Mouse (Mus musculus) cerebellum, postnatal 36 days (tissue): ENCODE data around the gene Trp53i13.
"Not testable (repeated sequence)": the region's sequence is repeated elsewhere in the genome, so short reads cannot be mapped to it uniquely, and the experiment has no call there.

Source experiments
- DNase-seq, 2 experiments: peaks; one replicate each; pipeline ENCODE4 v3.0.0; 2021 to 2022; ENCODE audit warnings: mixed read lengths in 2 of 2

Trp53i13 gene

DNA sequence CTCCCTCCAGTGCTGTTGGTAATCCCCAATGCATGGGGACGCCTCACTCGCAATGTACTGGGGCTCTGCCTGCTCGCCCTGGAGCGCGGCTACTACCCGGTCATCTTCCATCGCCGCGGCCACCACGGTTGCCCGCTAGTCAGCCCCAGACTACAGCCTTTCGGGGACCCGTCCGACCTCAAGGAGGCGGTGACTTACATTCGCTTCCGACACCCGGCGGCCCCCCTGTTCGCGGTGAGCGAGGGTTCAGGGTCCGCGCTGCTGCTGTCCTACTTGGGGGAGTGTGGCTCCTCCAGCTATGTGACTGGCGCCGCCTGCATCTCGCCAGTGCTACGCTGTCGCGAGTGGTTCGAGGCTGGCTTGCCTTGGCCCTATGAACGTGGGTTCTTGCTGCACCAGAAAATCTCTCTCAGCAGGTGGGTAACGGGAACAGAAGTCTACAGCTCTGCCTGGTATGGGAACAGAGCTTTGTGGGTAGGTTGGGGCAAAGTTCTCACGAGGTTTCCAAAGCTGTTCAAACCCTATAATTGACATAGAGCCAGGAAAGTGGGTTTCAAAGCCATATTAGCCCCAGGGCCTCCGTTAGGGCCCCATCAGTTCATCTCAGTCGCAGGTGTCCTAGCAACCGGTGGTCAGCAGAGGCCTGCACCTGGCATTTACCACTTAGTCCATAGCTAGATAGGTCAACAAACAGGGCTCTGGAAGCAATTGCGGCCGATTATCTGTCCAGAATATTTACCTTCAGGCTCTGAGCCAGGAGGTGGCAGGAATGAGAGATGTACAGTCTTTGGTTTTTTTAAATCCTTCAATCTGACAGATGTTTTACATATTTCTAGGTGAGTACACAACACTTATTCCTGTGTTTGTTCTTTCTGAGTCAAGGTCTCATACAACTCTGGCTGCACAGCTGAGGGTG lies at the start of gene Trp53i13:
Gene Trp53i13, minus strand, starts transcription at position 344 of the 916 bp plus-strand sequence.
- DNase-seq, result no peak

DNA sequence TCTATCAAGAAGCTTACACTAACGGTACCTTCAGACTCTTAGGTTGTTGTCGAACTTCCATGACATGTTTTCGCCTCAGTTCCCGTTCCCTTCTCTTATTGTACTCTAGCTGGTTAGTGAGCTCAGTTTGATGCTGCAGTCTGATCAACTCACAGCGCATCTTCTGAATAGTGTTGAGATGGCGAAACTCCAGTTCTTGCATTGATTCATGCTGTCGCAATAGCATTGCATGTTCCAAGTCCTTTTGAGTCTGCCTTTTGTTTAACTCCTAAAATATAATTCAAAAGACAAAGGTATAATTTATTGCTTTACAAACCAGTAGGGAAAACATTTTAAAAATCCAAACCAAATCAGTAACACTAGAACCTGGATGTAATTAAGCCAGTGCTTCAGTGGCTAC lies 29.5 kb upstream of the Trp53i13 start:
- no peak for DNase-seq

DNA sequence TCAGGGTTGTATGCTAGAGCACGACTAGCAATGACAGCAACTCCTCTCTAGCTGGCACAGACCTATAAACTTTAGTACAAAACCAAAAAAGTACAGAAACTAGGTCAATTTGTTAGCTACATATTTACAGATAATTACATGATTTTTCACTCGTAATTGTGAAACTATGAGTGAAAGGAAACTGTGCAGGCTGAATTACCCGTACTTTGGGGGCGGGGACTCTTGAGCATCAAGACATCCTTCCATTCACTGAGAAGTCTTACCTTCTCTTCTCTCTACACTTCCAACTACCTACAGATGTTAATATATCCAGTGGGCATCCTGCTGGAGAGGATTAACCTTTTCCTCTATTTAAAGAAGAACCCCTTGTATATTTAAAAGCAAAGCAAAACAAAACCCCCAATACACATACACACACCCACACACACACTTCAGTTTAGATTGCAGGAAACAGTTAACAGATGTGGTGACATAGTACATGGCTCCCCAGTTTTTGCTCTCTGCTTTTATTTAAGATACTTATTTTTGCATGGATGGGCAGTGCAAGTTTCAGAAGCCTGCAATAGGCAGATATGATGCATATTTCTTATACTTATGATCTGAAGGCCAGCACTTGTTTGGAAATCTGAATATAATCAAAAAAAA lies 16.5 kb upstream of the Trp53i13 start:
- no peak for DNase-seq

DNA sequence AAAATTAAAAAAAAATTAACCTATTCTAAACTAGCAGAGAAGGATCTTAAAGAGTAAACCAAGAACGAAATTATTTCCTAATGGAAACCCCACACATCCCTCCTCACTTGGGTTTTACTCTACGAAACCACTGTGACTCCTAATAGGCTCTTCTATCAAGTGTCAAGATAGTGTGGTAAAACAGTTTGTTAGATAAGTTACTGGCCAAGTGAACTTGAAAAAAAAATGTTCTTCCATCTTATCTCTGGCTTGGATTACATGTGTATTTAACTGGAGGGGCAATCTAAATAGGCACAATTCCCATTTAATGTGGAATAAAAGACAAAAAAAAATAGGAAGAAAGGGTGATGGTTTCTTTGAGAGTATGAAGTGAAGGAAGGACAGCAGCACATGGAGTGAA lies 15.1 kb upstream of the Trp53i13 start:
- DNase-seq, result no peak

DNA sequence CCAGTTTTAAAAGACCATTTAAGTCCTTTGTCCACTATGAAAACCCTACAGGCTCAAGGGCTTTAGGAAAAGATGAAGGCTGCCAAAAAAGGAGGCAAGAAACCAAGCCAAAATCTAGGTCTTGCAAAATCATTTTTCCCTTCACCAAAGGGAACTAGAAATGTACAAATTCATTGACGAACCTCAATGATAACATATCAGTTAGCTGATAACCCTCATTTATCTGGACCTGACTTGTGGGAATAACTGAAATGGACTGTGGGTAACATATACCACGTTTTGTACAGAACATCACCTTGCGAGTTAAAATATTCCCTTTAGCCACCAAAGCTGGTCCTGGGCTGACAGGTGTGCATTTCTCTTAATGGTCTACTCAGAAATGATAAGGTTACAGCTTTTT lies 13.9 kb upstream of the Trp53i13 start:
- no peak for DNase-seq

DNA sequence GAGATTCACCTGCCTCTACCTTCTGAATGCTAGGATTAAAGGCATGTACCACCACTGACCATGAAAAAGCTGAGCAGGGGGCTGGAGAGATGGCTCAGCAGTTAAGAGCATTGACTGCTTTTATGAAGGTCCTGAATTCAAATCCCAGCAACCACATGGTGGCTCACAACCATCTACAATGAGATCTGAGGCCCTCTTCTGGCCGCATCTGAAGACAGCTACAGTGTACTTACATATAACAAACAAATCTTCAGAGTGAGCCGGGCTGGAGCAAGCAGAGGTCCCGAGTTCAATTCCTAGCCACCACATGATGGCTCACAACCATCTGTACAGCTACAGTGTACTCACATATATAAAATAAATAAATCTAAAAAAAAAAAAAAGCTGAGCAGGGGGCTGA lies 12.6 kb upstream of the Trp53i13 start:
- not testable (repeated sequence) for DNase-seq

DNA sequence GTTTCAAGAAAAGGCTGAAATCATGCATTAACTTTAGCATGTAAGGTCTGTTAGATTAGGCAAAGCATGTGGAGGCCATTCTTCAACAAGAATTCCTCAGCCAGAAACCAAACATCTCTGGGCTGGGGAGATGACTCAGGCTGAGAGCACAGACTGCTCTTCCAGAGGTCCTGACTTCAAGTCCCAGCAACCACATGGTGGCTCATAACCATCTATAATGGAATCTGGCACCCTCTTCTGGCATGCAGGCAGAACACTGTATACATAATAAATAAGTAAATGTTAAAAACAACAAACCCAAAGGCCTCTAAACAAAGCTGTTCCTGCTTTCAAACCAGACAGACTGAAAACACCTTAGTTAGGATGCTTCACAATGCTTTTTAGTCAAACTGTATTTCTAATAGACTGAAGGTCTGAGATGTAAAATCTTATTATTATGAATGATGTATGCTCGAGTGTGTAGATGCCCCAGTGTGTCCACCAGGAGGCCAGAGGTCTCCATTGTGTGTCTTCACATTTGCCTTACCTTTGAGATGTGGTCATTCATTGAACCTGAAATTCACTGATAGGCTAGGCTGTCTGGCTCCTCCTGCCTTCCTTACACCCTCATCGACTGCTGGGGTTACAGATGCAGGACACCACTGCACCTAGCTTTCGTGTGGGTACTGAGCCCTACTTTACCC lies 10.2 kb upstream of the Trp53i13 start:
- no peak for DNase-seq

DNA sequence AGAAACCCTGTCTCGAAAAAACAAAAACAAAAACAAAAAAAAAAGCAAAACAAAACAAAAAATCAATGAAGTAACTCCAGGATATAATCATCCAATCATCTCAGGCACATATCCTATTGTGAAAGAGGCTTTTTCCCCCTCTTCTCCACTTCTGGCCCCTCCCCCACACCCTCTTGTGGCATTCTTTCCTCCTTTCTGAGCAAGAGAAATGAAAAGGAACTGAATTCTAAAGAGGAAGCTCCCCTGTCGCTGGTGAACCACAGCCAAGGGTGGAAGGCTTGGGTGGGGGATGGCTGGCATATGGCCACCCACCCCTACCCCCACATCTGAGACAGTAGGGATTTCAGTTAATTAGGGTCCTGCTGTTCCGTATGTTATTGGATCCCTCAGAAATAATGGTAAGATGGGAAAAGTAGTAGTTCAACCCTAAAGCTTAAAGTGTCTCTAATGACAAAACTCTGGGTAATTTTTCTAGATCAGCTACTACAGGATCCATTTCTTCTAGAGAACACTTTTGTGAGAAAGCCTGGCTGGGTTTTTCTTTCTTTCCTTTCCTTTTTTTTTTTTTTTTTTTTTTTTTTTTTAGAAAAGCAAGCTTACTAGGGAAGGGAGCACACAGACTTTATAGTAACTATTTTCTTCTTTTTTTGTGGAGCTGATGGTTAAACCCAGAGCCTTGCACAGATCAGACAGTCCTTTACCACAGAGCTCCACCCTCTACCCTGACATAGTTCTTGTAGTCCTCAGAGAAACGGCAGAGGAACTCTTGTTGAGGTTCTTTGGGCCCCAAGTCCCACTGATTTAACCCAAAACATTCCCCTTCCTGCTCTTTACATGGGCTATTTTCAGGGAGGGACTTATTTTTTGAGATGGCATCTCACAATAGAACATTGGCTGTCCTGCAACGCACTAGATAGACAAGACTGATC lies 5.1 kb upstream of the Trp53i13 start:
- no peak for DNase-seq

DNA sequence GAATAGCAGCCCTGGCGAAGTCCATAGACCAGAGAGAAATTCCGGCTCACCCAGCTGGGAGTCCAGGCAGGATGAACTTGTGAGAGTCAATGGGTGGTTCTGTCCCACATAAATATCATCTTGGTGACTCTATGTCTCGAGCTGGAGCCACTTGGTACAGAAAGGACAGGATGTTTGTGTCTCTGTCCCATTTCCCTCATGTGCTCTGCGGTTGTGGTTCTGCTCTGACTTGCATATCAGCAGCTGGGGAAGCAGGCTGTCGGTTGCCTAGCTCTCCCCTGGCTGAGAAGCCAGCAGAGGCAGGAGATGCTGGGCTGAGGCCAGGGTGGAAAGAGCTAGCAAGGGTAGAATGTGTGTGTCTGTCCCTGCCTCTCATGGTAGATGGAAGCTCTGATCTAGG lies 3.3 kb upstream of the Trp53i13 start, which contains the start of gene Gm10392:
Gene Gm10392, minus strand, starts transcription at position 156 of the 400 bp plus-strand sequence.
- DNase-seq, result no peak

DNA sequence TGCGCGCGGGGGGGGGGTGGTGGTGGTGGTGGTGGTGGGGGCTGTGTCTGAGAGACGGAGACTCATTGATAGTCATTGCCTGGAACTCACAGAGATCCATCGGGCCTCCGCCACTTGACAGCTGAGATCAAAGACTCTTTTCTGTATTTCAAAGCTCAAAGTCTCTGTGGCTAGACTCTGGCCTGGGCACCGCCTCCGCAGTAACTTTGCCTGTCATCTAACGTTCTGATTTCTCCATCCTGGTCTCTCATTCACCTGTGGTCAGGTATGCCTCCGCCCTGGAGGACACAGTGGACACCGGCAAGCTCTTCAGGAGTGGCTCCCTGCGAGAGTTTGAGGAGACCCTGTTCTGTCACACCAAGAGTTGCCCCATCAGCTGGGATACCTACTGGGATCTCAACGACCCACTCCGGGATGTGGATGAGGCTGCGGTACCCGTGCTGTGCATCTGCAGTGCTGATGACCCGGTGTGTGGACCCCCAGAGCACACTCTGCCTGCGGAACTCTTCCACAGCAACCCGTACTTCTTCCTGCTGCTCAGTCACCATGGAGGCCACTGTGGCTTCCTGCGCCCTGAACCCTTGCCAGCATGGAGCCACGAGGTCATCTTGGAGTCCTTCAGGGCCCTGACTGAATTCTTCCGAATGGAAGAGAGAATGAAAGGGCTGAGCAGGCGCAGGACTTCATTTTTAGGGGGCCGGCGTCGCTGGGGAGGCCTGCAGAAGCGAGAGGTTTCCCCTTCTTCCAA lies 2.4 kb upstream of the Trp53i13 start:
- DNase-seq, result no peak

DNA sequence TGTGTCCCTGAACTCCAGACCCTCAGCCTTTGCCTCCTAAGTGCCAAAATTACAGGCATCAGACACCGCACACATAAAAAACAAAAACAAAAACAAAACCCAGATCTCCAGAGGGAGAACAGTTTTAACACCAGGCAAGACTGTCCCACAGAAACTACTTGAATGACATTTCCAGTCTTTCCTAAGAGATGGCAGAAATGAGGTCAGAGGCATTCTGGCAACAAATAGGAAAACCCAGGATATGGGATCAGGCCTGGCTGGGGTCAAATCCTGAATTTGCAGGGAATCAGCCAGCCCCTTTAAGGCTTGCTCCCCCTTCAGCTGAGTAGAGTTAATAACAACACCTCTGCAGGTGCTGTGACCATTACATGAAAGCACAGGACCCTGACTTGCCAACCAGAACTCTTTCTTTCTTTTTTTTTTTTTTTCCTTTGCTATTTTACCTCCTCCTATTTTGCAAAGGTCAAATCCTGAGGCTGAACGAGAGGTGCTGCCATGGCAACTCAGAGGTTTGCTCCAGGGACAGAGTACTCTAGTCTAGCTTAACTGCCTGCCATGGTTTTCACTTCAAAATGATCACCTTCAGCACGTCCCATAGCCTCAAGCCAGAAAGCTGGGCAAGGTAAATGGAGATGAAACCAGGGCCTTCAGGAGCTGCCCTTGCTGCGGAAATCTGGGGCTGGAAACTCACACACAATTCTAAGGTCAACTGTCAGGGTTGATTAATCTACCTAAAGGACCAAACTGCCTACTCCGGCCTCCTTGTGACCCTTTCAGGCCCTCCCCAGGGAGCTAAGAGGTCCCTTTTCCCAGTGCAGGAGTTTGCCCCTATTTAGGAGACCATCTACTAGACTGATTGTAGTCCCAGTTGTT lies 1.0 kb upstream of the Trp53i13 start:
- DNase-seq, result no peak

DNA sequence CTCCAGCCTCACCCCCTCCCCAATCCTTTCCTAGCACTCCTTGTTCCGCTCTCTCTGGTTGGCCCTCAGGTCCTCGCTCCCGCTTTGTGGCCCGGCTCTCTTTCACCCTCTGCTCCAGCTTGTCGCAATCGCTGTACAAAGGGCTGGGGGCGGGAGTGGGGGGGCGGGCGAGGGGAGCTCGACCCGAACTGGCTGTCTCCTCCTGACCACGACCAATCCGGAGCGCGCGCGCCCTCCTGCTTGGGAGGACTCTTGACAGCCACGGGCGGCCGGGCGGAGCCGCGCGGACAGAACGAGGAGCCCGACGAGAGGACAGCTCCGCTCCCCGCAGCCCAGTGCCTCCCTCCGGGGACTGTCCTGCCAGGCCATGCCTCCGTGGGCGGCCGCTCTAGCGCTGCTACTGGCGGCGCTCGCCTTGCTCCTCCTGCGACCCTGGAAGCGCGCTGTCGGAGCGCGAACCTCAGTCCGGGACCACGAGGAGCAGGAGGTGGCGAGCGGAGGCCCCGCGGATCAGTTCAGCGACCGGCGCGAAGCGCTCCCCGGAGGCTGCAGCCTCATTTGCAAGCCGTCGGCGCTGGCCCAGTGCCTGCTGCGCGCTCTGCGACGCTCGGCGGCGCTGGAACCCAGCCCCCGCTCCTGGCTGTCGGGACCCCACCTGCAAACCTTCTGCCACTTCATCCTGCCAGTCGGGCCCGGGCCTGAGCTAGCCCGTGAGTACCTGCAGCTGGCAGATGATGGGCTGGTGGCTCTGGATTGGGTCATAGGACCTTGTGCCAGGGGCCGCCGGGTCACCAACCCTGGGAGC lies 746 bp downstream of the Trp53i13 start, which contains the start of gene Abhd15:
Gene Abhd15, plus strand, starts transcription at position 290 of the 805 bp plus-strand sequence.
- peak in 1 of 2 experiments; percentile 47 for DNase-seq

DNA sequence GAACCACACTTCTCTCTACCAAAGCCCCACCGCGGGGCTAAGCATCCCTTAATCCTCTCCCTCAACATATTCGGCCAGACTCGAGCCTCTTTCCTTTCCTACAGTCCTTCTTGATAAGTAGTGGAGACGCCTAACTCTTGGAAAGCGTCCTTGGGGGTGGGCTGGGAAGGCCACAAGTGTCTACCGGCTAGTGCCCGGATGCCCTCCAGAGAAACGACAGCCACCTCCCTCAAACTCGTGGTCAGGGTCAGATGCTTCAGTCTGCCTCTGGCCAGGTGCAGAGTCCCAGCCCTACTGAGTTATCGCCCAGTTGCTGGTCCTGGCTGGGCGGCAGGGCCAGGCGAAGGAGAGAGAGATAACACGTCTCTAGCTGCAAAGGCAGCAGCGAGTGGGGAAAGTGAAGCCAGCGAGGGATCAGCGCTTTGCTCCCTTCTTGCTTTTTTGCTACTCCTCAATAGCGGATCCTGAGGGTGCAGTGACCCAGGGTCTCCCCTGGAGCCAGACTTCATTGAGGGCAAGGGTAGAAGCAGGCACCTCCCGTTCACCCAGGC lies 1.4 kb downstream of the Trp53i13 start:
- no peak for DNase-seq

DNA sequence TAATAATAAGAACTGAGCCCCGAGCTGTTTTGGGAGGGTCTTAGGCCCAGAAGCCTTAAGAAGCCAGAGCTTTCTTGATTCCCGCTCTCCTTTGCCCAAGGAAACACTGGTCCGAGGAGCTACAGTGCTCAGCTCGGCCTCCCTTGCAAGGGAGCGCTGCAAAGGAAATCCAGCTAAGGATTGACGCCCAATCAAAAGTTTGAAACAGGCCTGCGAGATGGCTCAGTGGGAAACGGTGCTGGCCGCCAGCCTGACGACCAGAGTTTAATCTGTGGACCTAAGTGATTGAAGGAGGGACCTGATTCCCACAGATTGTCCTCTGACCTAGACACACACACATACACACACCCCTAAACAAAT lies 2.0 kb downstream of the Trp53i13 start:
- no peak for DNase-seq

DNA sequence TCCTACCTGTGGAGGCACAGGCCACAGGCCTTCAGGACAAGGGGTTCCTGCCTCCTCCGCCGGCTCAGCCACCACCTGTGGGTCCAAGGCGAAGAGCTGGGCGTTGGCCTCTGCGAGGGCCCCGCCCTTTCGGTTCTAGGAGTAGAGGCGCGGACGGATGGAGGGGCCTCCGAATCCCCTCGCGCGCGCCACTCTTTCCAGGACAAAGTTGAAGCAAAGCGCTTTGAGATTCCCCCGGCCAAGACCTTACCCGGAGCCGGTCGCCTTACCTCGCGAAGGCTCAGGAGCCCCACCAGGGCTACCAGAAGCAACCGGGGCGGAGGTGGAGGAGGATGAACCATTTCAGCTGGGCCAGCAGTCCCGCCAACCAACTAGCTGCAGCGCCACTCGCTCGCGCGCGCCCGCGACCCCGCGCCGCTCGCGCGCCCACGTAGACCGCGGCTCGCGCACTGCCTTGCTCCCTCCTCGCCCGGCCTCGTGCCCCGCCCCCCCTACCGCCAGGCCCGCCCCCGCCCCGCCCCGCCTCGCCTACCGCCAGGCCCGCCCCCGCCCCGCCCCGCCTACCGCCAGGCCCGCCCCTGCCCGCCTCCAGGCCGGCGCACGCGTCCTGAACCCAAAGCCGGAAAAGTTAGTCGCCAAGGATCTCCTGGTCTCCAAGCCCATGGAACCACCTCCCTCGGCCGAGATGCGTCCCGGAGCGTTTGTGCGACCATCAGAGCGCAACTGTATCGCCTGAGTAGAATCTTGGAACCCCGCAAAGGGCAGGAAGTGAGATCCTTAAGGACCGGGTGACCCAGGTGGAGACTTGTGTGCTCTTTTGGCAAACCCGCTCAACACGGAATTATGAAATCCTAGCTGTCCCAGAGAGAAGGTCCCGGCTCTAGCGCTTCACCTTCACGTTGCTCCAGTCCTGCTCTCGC lies 2.6 kb downstream of the Trp53i13 start:
- peak; percentile 72 to 85 for DNase-seq

DNA sequence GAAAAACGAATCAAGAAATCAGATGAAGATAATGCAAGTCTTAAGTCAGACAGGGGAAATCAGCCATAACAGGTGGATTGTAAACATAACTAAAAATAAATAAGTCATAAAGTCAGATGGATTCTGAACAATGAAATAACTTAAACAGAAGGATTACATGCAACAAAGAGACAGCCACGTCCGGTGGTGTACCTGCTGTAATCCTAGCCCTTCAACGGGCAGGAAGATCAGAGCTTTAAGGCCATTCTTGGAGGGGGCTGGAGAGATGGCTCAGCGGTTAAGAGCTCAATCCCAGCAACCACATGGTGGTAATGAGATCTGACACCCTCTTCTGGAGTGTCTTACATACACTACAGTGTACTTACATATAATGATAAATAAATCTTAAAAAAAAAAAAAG lies 4.4 kb downstream of the Trp53i13 start:
- no peak for DNase-seq

DNA sequence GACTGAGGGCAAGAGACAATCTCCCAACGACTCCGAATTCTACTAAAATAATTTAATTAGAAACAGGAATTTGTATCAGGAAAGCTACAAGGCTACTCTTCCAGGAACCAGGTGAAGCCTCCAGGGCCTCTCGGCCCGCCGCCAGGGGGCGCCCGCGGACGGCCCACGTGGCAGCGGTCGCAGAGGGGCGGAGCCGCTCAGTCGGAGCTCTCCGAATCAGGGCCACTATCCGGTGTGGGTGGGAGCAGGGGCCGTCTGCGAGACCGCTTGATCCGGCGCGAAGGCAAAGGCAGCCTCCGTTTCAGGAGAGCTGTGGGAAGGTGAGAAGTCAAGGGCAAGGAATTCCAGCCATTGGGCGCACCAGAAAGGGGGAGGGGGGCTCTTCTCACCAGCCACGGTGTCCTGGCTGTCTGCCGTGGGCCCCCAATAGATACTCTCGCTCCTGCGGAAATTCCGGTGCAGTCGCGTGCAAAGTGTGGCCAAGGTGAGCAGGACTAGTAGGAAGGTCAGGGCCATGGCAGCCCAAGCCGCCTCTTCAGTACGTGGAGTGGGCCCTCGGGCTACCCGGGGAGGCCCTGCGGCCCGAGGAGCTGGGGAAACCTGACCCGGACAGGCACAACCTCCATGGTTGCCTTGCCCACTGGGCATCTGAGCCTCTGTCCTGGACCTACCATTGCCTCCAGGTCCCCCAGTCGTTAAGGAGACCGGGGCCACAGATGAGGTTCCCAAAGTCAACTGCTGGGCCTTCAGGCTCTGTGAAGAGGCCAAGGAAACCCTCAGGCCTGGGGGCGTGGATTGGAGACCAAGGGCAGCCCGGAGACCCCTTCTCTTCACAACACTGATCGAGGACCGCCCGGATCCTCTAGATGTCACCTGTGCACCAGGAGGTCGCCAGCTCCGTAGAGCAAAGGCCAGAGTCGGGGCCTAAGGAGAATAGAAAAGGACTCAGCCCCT lies 7.4 kb downstream of the Trp53i13 start:
- DNase-seq, result peak; percentile 76 to 84
